Mouse (Mus musculus): Measurements from ENCODE around the gene Tmem170b.

The Tmem170b gene

GRCm38 (mm10) chr13:41669951-41670350 lies 64.2 kb downstream of the Tmem170b start:
- WGBS = 83% methylated on average over 2 of the region's 2 CpGs

- WGBS = 68% methylated on average over 7 of the region's 7 CpGs
Observed at GRCm38 (mm10) chr13:41670386-41671130, 64.9 kb downstream of the Tmem170b start.

GRCm38 (mm10) chr13:41671136-41671705 lies 65.5 kb downstream of the Tmem170b start:
- WGBS = 85% methylated on average over 11 of the region's 11 CpGs

GRCm38 (mm10) chr13:41672904-41673303 lies 67.2 kb downstream of the Tmem170b start:
- WGBS = 73% methylated on average over 5 of the region's 5 CpGs

- 84% methylated on average over 4 of the region's 4 CpGs for WGBS
Observed at GRCm38 (mm10) chr13:41673541-41673940, 67.8 kb downstream of the Tmem170b start.

GRCm38 (mm10) chr13:41674608-41675007 lies 68.9 kb downstream of the Tmem170b start:
- WGBS = 95% methylated on average over 9 of the region's 9 CpGs

- 95% methylated on average over 3 of the region's 3 CpGs for WGBS
Observed at GRCm38 (mm10) chr13:41675498-41675897, 69.8 kb downstream of the Tmem170b start.

GRCm38 (mm10) chr13:41675966-41676835 lies 70.5 kb downstream of the Tmem170b start:
- 92% methylated on average over 9 of the region's 9 CpGs for WGBS

- WGBS = 71% methylated on average over 7 of the region's 7 CpGs
Observed at GRCm38 (mm10) chr13:41676836-41677186, 71.1 kb downstream of the Tmem170b start.

- WGBS = 78% methylated on average over 12 of the region's 12 CpGs
Observed at GRCm38 (mm10) chr13:41680854-41681549, 75.3 kb downstream of the Tmem170b start.

- 57% methylated on average over 12 of the region's 12 CpGs for WGBS
Observed at GRCm38 (mm10) chr13:41682341-41683119, 76.8 kb downstream of the Tmem170b start.

- 83% methylated on average over 11 of the region's 11 CpGs for WGBS
Observed at GRCm38 (mm10) chr13:41683356-41684012, 77.8 kb downstream of the Tmem170b start.

GRCm38 (mm10) chr13:41685499-41685898 lies 79.8 kb downstream of the Tmem170b start:
- WGBS = 91% methylated on average over 11 of the region's 11 CpGs

GRCm38 (mm10) chr13:41689055-41689454 lies 83.3 kb downstream of the Tmem170b start:
- 86% methylated on average over 6 of the region's 6 CpGs for WGBS

- WGBS = 48% methylated on average over 5 of the region's 5 CpGs
Observed at GRCm38 (mm10) chr13:41689598-41690045, 83.9 kb downstream of the Tmem170b start.

Measured in cerebral cortex, adult 2 months (tissue).